Mouse (Mus musculus) olfactory bulb, adult 2 months (tissue): Measurements from ENCODE around the gene Grifin. TPM values are rescaled to one million over a fixed set of nuclear protein-coding genes. Genes with fewer than 3 reads are reported as not detected.

Experiments used
- H3K27ac ChIP-seq: fragments of 200-500 bp; 2 replicates; pipeline ENCODE4 v1.5.1; 2012; ENCODE audit warnings: low read depth, low read length; ENCODE audit not compliant: insufficient read depth
- H3K4me1 ChIP-seq: fragments of 200-500 bp; 2 replicates; pipeline ENCODE4 v1.6.1; 2012; ENCODE audit warnings: low read length; ENCODE audit not compliant: control insufficient read depth, insufficient read depth
- H3K4me3 ChIP-seq: fragments of 200-500 bp; 2 replicates; pipeline ENCODE4 v1.5.1; 2012; ENCODE audit warnings: mild to moderate bottlenecking, low read depth, low read length, moderate library complexity; ENCODE audit not compliant: insufficient read depth
- CTCF ChIP-seq: fragments of 200-500 bp; IDR thresholded peaks from 2 replicates; pipeline ENCODE4 v1.5.1; 2012; ENCODE audit warnings: low read depth, mild to moderate bottlenecking, low read length, moderate library complexity; ENCODE audit not compliant: insufficient read depth
- POLR2A ChIP-seq: fragments of 200-500 bp; IDR thresholded peaks from 2 replicates; pipeline ENCODE4 v1.6.1; 2012; ENCODE audit warnings: mild to moderate bottlenecking, low read depth, low read length, moderate library complexity; ENCODE audit not compliant: insufficient read depth
- WGBS: fragments of 180-500 bp; shearing (Covaris S2); methylation state at CpG from one replicate; pipeline ENCODE4 v1.1.7; 2018; 5-methylcytosine and 5-hydroxymethylcytosine counted together
- polyA plus RNA-seq: library from polyadenylated mRNA; stranded (reverse); fragments of >200 nt; gene quantifications from 2 replicates; pipeline ENCODE4 v1.2.4, GENCODE M21; 2012; ENCODE audit warnings: low replicate concordance; ENCODE audit not compliant: missing spikeins, insufficient read depth, insufficient read length

Gene Grifin
- polyA plus RNA-seq, 1 experiment: not detected

DNA sequence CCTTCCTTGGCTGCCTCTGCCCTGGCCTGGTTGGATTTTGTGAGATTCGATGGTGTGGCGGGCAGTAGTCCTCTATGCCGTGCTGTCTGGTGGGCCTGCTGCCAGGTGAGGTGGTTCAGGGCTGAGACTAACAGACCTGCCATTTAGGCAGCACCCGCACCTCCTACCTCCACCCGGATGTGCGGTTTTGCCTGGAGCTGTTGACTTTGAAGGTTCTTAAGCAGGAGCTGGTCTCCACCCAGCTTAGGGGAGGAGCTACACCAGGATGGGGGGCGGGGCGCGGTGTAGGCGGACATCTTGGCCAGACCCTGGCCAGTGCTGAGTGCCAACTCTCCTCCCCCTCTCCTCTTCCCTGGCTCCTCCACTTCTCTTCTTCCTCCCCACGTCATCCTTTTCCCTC lies 2.5 kb upstream of the Grifin start:
- 43% methylated on average over 11 of the region's 11 CpGs for WGBS
- no peak overlapping the region for H3K27ac ChIP-seq
- H3K4me1 ChIP-seq: peaks cover 28% of the 10 kb centered on the region
- no peak for TF ChIP-seq CTCF
- H3K4me3 ChIP-seq: no peak overlapping the region

DNA sequence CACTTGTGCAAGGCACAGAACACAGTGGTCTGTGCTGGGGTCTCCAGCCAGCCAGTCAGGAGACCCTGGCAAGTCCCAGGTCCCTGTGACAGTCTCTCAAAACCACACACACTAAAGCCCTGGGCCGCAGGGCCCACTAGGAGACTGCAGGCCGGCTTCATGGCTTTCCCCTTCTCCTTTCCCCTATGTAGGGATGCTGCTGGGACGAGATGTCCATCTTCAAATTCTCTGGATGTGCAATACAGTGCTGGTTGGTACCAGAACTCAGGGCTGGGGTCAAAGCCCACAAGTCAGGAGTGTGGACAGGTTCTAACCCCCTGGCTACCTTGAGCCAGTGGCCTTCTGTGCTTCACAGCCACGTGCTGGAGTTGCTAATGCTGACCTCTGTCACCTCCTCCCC lies 1.4 kb upstream of the Grifin start:
- peaks cover 24% of the 10 kb centered on the region for H3K4me1 ChIP-seq
- WGBS: 89% methylated on average over 4 of the region's 4 CpGs
- TF ChIP-seq POLR2A (no peak), CTCF (no peak)
- no peak overlapping the region for H3K27ac ChIP-seq
- H3K4me3 ChIP-seq: no peak overlapping the region

DNA sequence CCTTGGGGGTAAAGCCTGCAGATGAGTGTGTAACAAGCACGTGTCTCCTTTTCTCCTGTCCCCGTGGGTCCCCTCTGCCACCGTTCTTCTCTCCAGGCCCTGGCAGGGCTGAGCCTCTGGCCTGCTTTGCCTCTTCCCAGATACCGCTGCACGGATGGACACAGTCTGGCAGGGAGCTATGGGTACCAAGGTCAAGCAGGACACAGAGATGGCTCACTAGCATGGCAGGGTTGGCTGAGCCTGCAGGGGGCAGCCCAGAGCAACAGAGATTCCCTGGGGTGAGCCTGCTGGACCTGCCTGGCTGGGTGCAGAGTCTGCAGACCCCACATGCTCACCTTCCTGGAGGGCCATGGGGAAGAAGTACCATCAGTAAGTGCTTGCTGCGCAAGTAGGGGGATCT lies 985 bp upstream of the Grifin start:
- H3K4me1 ChIP-seq: peaks cover 24% of the 10 kb centered on the region
- TF ChIP-seq POLR2A (no peak), CTCF (peak; percentile 46; the same call in 1 of the 2 replicates)
- WGBS: 64% methylated on average over 6 of the region's 6 CpGs
- H3K27ac ChIP-seq: no peak overlapping the region
- H3K4me3 ChIP-seq: no peak overlapping the region

DNA sequence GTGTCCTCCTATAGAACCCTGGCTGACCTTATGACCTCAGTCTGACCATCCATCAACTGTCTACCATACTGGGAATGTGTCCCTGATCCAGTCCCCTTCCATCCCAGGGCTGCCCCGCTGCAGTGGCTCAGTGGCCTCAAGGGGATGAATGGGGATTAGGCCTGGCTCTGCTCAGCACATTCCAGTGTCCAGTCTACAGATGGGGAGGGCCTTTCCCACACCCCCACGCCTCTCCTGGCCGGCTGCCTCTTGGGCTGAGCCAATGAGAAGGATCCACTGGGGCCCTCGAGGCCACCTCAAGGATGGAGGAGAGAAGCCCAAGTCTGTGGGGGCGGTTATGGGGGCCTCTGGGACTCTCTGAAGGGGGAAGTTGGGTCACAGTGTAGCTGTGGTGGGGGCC lies 580 bp upstream of the Grifin start:
- TF ChIP-seq POLR2A (no peak), CTCF (no peak)
- 44% methylated on average over 5 of the region's 5 CpGs for WGBS
- Histone ChIP-seq H3K4me1 (peaks cover 22% of the 10 kb centered on the region), H3K4me3 (no peak overlapping the region), H3K27ac (no peak overlapping the region)

DNA sequence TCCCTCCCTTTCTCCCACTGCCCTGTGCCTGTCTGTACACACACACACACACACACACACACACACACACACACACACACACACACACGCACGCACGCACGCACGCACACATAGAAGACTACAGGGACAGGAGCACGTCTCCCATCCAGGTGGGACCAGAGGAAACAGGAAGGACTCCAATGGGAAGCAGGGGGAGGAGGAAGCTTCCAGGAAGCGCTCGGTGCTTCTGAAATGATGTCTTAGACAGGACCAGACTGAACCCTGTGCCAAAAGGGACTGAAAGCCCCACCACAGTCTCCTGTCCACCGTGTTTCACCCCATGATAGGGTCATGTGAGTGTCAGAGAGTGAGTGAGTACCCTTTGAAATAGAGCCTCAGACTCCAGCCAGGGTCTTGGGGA lies 2.3 kb downstream of the Grifin start:
- no peak overlapping the region for H3K4me3 ChIP-seq
- WGBS: 87% methylated on average over 9 of the region's 9 CpGs
- TF ChIP-seq CTCF: no peak
- no peak for TF ChIP-seq POLR2A
- no peak overlapping the region for H3K27ac ChIP-seq
- peaks cover 15% of the 10 kb centered on the region for H3K4me1 ChIP-seq

DNA sequence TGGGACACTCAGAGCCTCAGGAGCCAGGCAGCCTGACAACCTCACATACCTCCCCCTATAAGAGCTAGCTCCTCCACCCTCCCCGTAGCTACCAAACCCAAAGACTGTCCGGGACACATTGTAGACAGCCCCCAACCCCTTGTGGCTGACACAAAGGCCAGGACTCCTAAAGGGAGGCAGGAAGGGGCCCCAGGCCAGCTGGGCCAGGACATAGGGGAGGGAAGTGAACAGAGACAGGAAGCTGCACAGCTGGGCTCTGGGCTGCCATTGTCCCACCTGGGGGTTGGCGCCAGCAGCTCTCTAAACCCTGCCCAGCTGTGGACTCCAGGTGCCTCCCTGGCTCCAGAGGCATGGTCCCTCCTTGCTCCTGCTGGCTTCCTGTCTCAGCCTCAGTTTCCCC lies 8.0 kb downstream of the Grifin start:
- H3K4me3 ChIP-seq: no peak overlapping the region
- 81% methylated on average over 3 of the region's 3 CpGs for WGBS
- no peak overlapping the region for H3K27ac ChIP-seq
- TF ChIP-seq CTCF (no peak), POLR2A (no peak)
- H3K4me1 ChIP-seq: no peaks in the 10 kb centered on the region

DNA sequence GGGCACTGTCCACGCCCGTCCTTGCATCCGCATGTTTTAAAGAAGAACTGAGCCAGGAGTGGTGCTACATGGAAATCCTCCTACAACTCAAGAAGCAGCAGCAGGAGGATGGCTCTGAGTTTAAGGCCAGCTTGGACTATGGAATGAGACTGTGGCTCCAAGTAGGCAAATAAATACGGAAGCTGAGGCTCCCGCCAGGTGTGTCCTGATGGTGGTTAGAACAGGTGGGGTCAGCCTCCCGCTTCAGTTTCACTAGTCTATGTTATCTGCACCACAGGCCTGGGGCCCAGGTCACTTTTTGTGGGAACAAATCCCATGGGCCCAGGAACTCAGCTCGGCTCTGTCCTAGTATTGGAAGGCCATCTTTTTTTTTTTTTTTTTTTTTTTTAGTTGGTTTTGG lies 11.2 kb downstream of the Grifin start:
- peaks cover 4% of the 10 kb centered on the region; the same call in 1 of the 2 replicates for H3K4me1 ChIP-seq
- TF ChIP-seq POLR2A: no peak
- no peak for TF ChIP-seq CTCF
- no peak overlapping the region for H3K4me3 ChIP-seq
- H3K27ac ChIP-seq: no peak overlapping the region
- 94% methylated on average over 7 of the region's 7 CpGs for WGBS

DNA sequence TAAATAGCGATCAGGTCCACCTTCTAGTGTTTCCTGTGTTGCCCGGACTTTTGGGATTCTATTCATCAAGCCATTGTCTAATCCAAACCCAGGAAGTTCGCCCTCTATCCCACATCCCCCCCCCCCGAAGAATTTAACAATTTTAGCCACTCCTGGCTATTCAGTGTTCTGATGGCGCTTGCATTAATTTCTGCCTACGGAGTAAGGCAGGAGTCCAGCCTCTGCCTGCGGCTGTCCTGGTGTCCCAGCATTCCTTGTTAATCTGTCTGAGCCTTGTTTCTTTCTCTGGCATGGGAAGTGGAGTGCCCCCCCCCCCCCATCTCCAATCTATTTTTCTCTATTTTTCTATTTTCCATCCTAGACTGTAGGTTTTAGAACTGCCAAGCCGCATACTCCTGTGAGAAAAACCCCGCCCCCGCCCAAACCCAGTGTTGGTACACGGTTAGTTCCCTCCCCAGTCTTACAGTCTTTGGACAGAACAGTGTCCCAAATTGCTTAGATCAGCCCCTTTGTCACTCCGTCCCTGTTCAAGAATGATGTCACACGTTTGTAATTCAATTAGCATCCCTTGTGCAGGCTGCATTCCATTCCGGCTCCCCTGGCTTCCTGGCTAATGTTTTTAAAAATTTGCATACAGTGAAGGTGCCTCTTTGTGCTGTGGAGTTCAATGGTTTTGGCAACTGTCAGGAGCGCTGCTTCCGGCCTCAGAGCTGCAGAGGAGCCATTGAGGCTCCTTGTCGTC lies 15.4 kb downstream of the Grifin start:
- TF ChIP-seq CTCF (no peak), POLR2A (no peak)
- Histone ChIP-seq H3K27ac (no peak overlapping the region), H3K4me1 (peaks cover 4% of the 10 kb centered on the region; the same call in 1 of the 2 replicates), H3K4me3 (no peak overlapping the region)
- WGBS: 21% methylated on average over 17 of the region's 17 CpGs

DNA sequence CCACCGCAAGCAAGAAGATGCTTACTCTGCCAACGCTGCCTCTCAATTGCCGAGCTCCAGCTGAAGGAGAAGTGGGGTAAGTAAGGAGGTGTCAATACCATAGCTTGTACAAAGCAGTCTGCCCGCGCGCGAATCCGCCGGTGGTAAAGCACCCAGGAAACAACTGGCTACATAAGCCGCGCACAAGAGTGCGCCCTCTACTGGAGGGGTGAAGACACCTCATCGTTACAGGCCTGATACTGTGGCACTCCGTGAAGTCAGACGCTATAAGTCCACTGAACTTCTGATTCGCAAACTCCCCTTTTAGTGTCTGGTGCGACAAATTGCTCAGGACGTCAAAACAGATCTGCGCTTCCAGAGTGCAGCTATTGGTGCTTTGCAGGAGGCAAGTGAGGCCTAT lies 18.5 kb downstream of the Grifin start:
- 93% methylated on average over 19 of the region's 19 CpGs for WGBS
- no peak overlapping the region for H3K4me3 ChIP-seq
- TF ChIP-seq CTCF: no peak
- no peak for TF ChIP-seq POLR2A
- H3K27ac ChIP-seq: no peak overlapping the region
- H3K4me1 ChIP-seq: peaks cover 8% of the 10 kb centered on the region; the same call in 1 of the 2 replicates
